Mouse (Mus musculus): ENCODE measurements around the gene Dgki. TPM values are rescaled to one million over a fixed set of nuclear protein-coding genes. Genes with fewer than 3 reads are reported as not detected.

Gene Dgki
- total RNA-seq, 1 experiment from 2014 or later, result 2.2 TPM

DNA sequence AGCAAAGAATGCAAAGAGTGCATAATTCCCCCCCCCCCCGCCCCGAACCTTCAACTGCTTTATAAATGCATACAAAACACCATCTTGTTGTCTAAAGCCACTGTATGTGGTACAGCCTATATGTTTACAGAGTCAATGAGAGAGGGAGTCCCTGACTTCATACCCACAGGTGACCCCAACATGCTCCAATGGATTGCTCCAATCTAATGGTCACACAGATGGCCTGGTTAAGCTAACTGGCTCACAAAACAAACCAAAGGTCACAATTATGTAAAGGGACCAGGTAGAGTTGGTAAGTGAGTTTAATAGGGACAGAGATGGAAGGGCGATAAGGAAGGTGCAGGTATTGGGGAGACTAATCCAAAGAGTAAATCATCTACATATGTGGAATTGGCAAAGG lies 295.1 kb downstream of the Dgki start:
- DNase-seq, result no peak

DNA sequence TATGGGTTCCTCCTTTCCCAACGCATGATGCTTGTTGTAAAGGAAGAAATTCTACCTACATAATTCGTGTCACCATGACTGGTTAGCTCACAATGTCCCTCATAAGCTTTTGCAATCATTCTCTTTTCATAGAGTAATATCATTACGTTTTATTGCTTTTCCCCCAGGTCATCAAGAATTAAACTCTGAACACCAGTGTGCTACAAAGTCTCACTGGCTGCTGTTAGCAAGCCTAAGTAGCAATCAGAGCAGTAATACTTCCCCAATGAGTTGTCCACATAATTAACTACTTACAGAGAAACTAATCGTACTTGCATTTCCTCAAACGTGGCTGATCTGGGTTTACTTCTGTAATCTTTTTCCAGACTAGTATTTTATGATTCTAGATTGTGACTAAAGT lies 296.7 kb downstream of the Dgki start:
- no peak for DNase-seq

GRCm38 (mm10) chr6:36998942-36999341 lies 301.0 kb downstream of the Dgki start:
- no peak for DNase-seq

DNA sequence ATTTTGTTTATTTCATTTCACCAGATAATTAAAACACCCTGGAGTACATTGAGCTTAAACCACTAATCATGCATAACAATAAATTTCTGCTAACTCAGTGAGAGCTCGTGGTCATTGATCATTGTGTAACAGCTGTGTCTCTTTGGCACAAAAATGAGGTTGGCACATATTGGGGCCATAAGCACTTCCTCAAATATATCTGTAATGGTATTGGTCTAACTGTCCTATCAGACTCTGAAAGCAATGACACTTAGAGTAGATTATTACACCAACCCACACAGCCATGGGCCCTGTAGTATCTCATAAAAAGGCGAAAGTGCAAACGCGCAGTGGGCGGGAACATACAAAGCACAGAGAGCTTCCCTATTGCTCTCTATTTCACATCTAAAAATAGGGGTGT lies 305.7 kb downstream of the Dgki start:
- DNase-seq, result no peak

GRCm38 (mm10) chr6:36990186-36990585 lies 309.8 kb downstream of the Dgki start:
- DNase-seq, result no peak

GRCm38 (mm10) chr6:36988800-36989199 lies 311.2 kb downstream of the Dgki start:
- no peak for DNase-seq

- DNase-seq, result no peak
Measured at GRCm38 (mm10) chr6:36981646-36982045, 318.3 kb downstream of the Dgki start.

DNA sequence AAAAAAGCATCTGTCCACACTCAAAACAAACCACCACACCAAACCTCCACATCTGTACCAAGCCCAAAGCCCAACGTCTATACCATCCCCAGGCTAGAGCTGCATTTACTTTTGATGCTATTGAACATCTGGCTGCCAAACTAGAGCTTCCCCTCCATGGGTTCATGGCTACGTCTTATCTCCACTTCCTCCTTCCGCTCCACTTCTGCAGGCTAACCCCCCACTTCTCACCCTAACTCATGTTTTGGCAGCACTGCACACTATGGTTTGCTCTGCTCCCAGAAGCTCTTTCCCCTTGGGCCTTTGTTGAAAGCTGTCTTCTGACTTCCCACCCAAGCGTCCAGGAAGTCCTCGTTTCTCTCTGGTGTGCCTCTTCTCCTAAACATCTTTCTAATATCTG lies 319.5 kb downstream of the Dgki start:
- DNase-seq, result no peak

DNA sequence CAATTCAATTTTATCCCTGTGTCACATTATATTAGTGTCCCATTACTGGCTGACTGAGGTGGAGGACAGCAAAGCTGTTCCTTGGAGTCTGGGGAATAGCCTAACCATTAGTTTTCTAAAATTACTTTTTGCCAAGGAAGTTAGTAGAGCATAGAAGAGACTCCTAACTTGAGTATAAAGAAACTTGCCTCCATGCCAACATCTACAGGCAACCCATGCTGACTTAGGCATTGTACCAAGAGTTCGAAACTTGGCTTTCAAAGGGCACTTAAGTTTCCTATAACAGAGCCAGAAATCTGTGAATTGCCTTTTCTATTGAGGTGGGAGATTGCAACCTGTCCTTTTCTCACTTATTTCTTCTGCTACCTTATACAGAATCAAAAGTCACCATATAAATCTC lies 321.8 kb downstream of the Dgki start:
- DNase-seq, result no peak

- DNase-seq, result no peak
Measured at GRCm38 (mm10) chr6:36973096-36973495, 326.9 kb downstream of the Dgki start.

- no peak for DNase-seq
Measured at GRCm38 (mm10) chr6:36972494-36972893, 327.5 kb downstream of the Dgki start.

- DNase-seq, result no peak
Measured at GRCm38 (mm10) chr6:36969249-36969885, 330.6 kb downstream of the Dgki start.

GRCm38 (mm10) chr6:36960658-36961057 lies 339.3 kb downstream of the Dgki start:
- DNase-seq, result no peak

- no peak for DNase-seq
Measured at GRCm38 (mm10) chr6:36955293-36955692, 344.7 kb downstream of the Dgki start.

GRCm38 (mm10) chr6:36950648-36951047 lies 349.3 kb downstream of the Dgki start:
- no peak for DNase-seq

DNA sequence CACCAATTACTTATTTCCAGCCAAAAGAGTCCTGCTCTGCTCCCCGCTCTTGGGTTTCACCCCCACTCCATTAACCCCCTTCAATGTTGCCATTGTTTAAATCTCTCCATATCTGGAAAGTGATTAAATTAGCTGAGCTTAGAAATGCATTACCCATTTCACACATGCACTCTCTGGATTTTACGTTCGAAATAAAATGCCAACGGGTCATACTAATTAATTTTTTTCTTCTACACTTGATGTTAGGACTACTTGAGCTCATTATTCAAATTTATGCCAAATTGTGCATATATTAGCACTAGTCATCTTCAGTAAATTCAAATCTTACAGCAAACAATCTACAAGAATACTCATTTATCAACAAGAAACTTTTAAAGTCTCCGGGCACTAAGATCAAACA lies 352.1 kb downstream of the Dgki start:
- DNase-seq, result no peak

DNA sequence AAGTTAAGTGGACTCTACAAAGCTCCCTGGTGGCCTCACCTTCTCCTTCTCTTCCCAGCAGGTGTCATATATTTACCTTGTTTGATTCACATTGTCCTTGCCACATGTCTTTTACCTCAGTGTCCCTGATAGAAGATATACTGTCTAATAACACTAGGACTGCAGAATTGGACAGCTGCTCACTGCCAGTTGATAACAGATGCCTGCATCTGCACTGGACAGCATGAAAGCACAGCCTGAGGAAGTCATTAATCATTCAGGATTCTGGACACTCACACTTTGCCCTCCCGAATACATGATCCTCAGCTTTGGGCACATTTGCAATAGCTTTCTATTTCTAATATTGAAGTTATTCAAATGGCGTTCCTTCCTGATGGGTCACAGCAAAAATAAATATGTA lies 362.5 kb downstream of the Dgki start:
- DNase-seq, result no peak

DNA sequence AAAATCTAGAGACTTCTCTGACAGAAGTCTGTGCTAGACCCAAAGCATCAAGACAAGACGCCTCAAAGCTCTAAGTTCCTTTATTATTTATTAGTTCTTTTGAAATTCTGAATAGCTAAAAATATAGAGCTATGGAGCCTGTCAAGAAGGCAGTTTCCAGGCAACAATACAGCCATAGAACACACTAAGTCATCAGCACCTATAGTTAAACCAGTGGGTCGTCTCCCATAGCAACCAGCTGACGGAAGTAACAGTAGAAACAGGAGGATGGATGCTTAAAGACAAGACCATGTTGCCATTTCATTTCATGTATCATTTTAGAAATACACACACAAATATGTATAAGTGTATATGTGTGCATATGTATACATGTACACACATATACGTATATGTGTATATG lies 363.2 kb downstream of the Dgki start:
- no peak for DNase-seq

- no peak for DNase-seq
Measured at GRCm38 (mm10) chr6:36931473-36931872, 368.5 kb downstream of the Dgki start.

- no peak for DNase-seq
Measured at GRCm38 (mm10) chr6:36929781-36930180, 370.2 kb downstream of the Dgki start.

- no peak for DNase-seq
Measured at GRCm38 (mm10) chr6:36926455-36926854, 373.5 kb downstream of the Dgki start.

DNA sequence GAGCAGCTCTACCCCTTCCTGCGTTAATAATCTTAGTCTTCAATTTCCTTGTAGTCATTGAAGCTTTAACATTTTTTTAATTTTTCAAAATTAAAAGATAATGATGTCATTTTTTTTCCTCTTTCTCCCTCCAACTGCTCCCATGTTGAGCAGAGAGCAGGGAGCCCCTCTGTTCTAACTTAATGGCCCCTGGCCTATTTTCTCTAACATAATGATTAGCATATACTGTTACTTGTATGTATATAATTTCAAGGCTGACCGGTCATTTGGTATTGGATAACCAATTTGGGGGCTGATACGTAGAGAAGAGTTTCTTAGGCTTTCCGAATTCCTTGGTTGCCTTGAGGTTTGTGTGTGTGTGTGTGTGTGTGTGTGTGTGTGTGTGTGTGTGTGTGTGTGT lies 378.0 kb downstream of the Dgki start:
- no peak for DNase-seq

GRCm38 (mm10) chr6:36911586-36911985 lies 388.4 kb downstream of the Dgki start:
- no peak for DNase-seq

GRCm38 (mm10) chr6:36907191-36907590 lies 392.8 kb downstream of the Dgki start:
- no peak for DNase-seq

GRCm38 (mm10) chr6:36905965-36906364 lies 394.0 kb downstream of the Dgki start:
- DNase-seq, result no peak

All from adrenal gland, postnatal 14 days (tissue).